Mouse (Mus musculus) adrenal gland, adult 2 months (tissue): ENCODE measurements around the gene Gm20388. TPM values are rescaled to one million over a fixed set of nuclear protein-coding genes. Genes with fewer than 3 reads are reported as not detected.

Experiments used
- DNase-seq: peaks from one replicate; pipeline ENCODE4 v3.0.0; 2021
- polyA plus RNA-seq: library from polyadenylated mRNA; depleted of rRNA; stranded (reverse); fragments of >200 nt; gene quantifications from 2 replicates; pipeline ENCODE4 v1.2.3, GENCODE M21; 2012
- total RNA-seq, 2 experiments: library from RNA; stranded (reverse); gene quantifications; 2 replicates each; pipeline ENCODE4 v1.2.3; 2021

Gm20388 gene
- total and polyA plus RNA-seq, 3 experiments: 5.9 to 50.1 (median 9.9) TPM

- DNase-seq: no peak
Measured at GRCm38 (mm10) chr8:121092141-121092540, 1181.5 kb downstream of the Gm20388 start.

GRCm38 (mm10) chr8:121092627-121093026 lies 1182.0 kb downstream of the Gm20388 start:
- peak; percentile 78 for DNase-seq

- no peak for DNase-seq
Measured at GRCm38 (mm10) chr8:121093496-121093895, 1182.9 kb downstream of the Gm20388 start.

GRCm38 (mm10) chr8:121104049-121104818 lies 1193.6 kb downstream of the Gm20388 start:
- peak; percentile 66 for DNase-seq

GRCm38 (mm10) chr8:121107668-121108656 lies 1197.3 kb downstream of the Gm20388 start, which contains the start of gene Mthfsd:
Gene Mthfsd (minus strand): TSS chr8:121108392.
- DNase-seq: peak; percentile 99

- DNase-seq: no peak
Measured at GRCm38 (mm10) chr8:121108657-121109056, 1198.0 kb downstream of the Gm20388 start.

GRCm38 (mm10) chr8:121111145-121111907 lies 1200.7 kb downstream of the Gm20388 start:
- no peak for DNase-seq

- DNase-seq: peak; percentile 95
Measured at GRCm38 (mm10) chr8:121113261-121113660, 1202.6 kb downstream of the Gm20388 start.

GRCm38 (mm10) chr8:121115136-121115535 lies 1204.5 kb downstream of the Gm20388 start:
- no peak for DNase-seq

- DNase-seq: peak; percentile 91
Measured at GRCm38 (mm10) chr8:121115948-121116347, 1205.3 kb downstream of the Gm20388 start, which contains the start of gene Foxc2. Gene Foxc2 (plus strand): TSS chr8:121116171.

GRCm38 (mm10) chr8:121116591-121117185 lies 1206.0 kb downstream of the Gm20388 start:
- DNase-seq: peak; percentile 42

- peak; percentile 38 for DNase-seq
Measured at GRCm38 (mm10) chr8:121117186-121117651, 1206.6 kb downstream of the Gm20388 start.

GRCm38 (mm10) chr8:121117906-121118305 lies 1207.3 kb downstream of the Gm20388 start:
- no peak for DNase-seq

- DNase-seq: no peak
Measured at GRCm38 (mm10) chr8:121118634-121119420, 1208.2 kb downstream of the Gm20388 start.

- no peak for DNase-seq
Measured at GRCm38 (mm10) chr8:121119635-121120455, 1209.2 kb downstream of the Gm20388 start.

GRCm38 (mm10) chr8:121120456-121121419 lies 1210.1 kb downstream of the Gm20388 start:
- no peak for DNase-seq

GRCm38 (mm10) chr8:121121704-121122103 lies 1211.1 kb downstream of the Gm20388 start:
- DNase-seq: no peak

GRCm38 (mm10) chr8:121122368-121122767 lies 1211.7 kb downstream of the Gm20388 start:
- no peak for DNase-seq
